28 mouse cellular contexts compared by ENCODE assay signal in genomic region chr6:106920951-106921350, GRCm38 (mm10).
DNase-seq lines count a peak whose midpoint lies in the region; ATAC-seq and TF ChIP-seq lines count a peak whose summit lies in the region.
"Had no signal": no experiment of that assay in that cellular context is flagged by ENCODE, and none has a peak within 500 bp of the region (broad histone marks: within the 10 kb centered on the region; RNA-seq: fewer than 3 reads in every experiment).

No protein-coding gene starts in this region.

- H3K4me3 ChIP-seq in hindbrain, postnatal 0 days (ENCODE audit: low read length): no peak overlapping the region
- no peak overlapping the region for H3K4me3 ChIP-seq in hindbrain, embryonic 12.5 days
- no peak overlapping the region for H3K4me3 ChIP-seq in forebrain, postnatal 0 days (ENCODE audit: low read depth, low read length)
- H3K4me3 ChIP-seq in heart, embryonic 10.5 days: no peak overlapping the region
- H3K4me3 ChIP-seq: embryonic facial prominence, embryonic 13.5 days; erythroblast, embryonic 14.5 days; heart, embryonic 12.5 days; hindbrain, embryonic 10.5 days; layer of hippocampus, adult 2 months; limb, embryonic 12.5 days had no signal

- H3K4me2 ChIP-seq in hindbrain, postnatal 0 days (ENCODE audit: low read depth, low read length): no peak overlapping the region
- H3K4me2 ChIP-seq in hindbrain, embryonic 12.5 days (replicated peaks): no peak overlapping the region
- no peak overlapping the region for H3K4me2 ChIP-seq in forebrain, postnatal 0 days (ENCODE audit: low read depth)
- H3K4me2 ChIP-seq: embryonic facial prominence, embryonic 13.5 days; heart, embryonic 12.5 days; limb, embryonic 12.5 days; liver, embryonic 11.5 days; midbrain, embryonic 11.5 days had no signal

- no peaks in the 10 kb centered on the region for H3K27me3 ChIP-seq in hindbrain, postnatal 0 days (ENCODE audit: insufficient read depth, low read length)
- H3K27me3 ChIP-seq in hindbrain, embryonic 12.5 days: no peaks in the 10 kb centered on the region
- H3K27me3 ChIP-seq in forebrain, postnatal 0 days (ENCODE audit: insufficient read depth, low read length): no peaks in the 10 kb centered on the region
- H3K27me3 ChIP-seq in heart, embryonic 10.5 days (ENCODE audit: insufficient read depth, poor library complexity, severe bottlenecking): no peaks in the 10 kb centered on the region
- H3K27me3 ChIP-seq: CH12.LX; embryonic facial prominence, embryonic 13.5 days; heart, embryonic 12.5 days; limb, embryonic 12.5 days; Patski had no signal

- TF ChIP-seq CTCF in hindbrain, postnatal 0 days (IDR thresholded peaks at IDR 0.05; ENCODE audit: low read depth): no peak
- no peak for TF ChIP-seq CTCF in forebrain, postnatal 0 days (IDR thresholded peaks at IDR 0.05; ENCODE audit: low read depth)

- H3K36me3 ChIP-seq in hindbrain, postnatal 0 days (ENCODE audit: insufficient read depth, low read length): no peaks in the 10 kb centered on the region
- H3K36me3 ChIP-seq in hindbrain, embryonic 12.5 days: no peaks in the 10 kb centered on the region
- H3K36me3 ChIP-seq in forebrain, postnatal 0 days (ENCODE audit: insufficient read depth): no peaks in the 10 kb centered on the region
- no peaks in the 10 kb centered on the region for H3K36me3 ChIP-seq in heart, embryonic 10.5 days
- H3K36me3 ChIP-seq: embryonic facial prominence, embryonic 13.5 days; G1E; heart, embryonic 12.5 days; hindbrain, embryonic 10.5 days; limb, embryonic 12.5 days had no signal

- H3K9ac ChIP-seq in hindbrain, postnatal 0 days (replicated peaks; ENCODE audit: low read length): no peak overlapping the region
- no peak overlapping the region for H3K9ac ChIP-seq in hindbrain, embryonic 12.5 days
- H3K9ac ChIP-seq in forebrain, postnatal 0 days: no peak overlapping the region
- H3K9ac ChIP-seq: embryonic facial prominence, embryonic 13.5 days; heart, embryonic 12.5 days; limb, embryonic 12.5 days had no signal

- no peak overlapping the region for H3K27ac ChIP-seq in hindbrain, postnatal 0 days
- no peak overlapping the region for H3K27ac ChIP-seq in hindbrain, embryonic 12.5 days
- no peak overlapping the region for H3K27ac ChIP-seq in forebrain, postnatal 0 days (ENCODE audit: low read depth, low read length)
- no peak overlapping the region for H3K27ac ChIP-seq in heart, embryonic 10.5 days
- H3K27ac ChIP-seq: embryonic facial prominence, embryonic 13.5 days; hindbrain, embryonic 10.5 days; layer of hippocampus, adult 2 months; limb, embryonic 12.5 days had no signal

- ATAC-seq in hindbrain, postnatal 0 days: no peak
- ATAC-seq in hindbrain, embryonic 12.5 days (ENCODE audit: low FRiP score): no peak
- peak; percentile 38; the same call in 1 of the 2 replicates for ATAC-seq in forebrain, postnatal 0 days
- no peak for ATAC-seq in granulocyte monocyte progenitor cell, adult 5-6 weeks (replicated peaks; ENCODE audit: poor library complexity, severe bottlenecking)
- ATAC-seq: intestine, postnatal 0 days; Patski had no signal

- no peaks in the 10 kb centered on the region for H3K4me1 ChIP-seq in hindbrain, postnatal 0 days (ENCODE audit: insufficient read depth, low read length)
- H3K4me1 ChIP-seq in hindbrain, embryonic 12.5 days: no peaks in the 10 kb centered on the region
- no peaks in the 10 kb centered on the region for H3K4me1 ChIP-seq in forebrain, postnatal 0 days (ENCODE audit: insufficient read depth)
- H3K4me1 ChIP-seq in heart, embryonic 10.5 days: no peaks in the 10 kb centered on the region
- H3K4me1 ChIP-seq: embryonic facial prominence, embryonic 13.5 days; heart, embryonic 12.5 days; hindbrain, embryonic 10.5 days; limb, embryonic 12.5 days had no signal

- peak; percentile 18 for DNase-seq in hindbrain, postnatal 0 days (ENCODE audit: low spot score)
- peak; percentile 91 for DNase-seq in cerebellum, adult 11-12 months
- DNase-seq in cerebellum, adult 9-11 months: peak; percentile 92
- DNase-seq in forebrain, postnatal 0 days: peak; percentile 13
- no peak for DNase-seq in heart, embryonic 10.5 days (ENCODE audit: low spot score)
- DNase-seq: B cell, adult 2 months; embryo, embryonic 11 days; gastrocnemius, postnatal 10 days; heart, adult 11 months; heart, postnatal 10 days; kidney, postnatal 25 days; lung, adult 18-20 months; lung, postnatal 14 days; thymus, postnatal 25 days had no signal

- WGBS in hindbrain, postnatal 0 days: 43% methylated on average over 2 of the region's 2 CpGs
- 69% methylated on average over 2 of the region's 2 CpGs for WGBS in hindbrain, embryonic 12.5 days
- WGBS in forebrain, postnatal 0 days: 45% methylated on average over 2 of the region's 2 CpGs
- whole genome bisulfite sequencing in heart, embryonic 10.5 days: 34% methylated on average over 2 of the region's 2 CpGs

- H3K9me3 ChIP-seq in hindbrain, postnatal 0 days (ENCODE audit: low read length): no peaks in the 10 kb centered on the region
- no peaks in the 10 kb centered on the region for H3K9me3 ChIP-seq in hindbrain, embryonic 12.5 days (replicated peaks)
- no peaks in the 10 kb centered on the region for H3K9me3 ChIP-seq in forebrain, postnatal 0 days (ENCODE audit: low read length)
- H3K9me3 ChIP-seq in heart, embryonic 10.5 days: no peaks in the 10 kb centered on the region
- H3K9me3 ChIP-seq: embryonic facial prominence, embryonic 13.5 days; G1E; heart, embryonic 12.5 days; hindbrain, embryonic 10.5 days; limb, embryonic 12.5 days had no signal
